Mouse (Mus musculus) ovary, adult 18-20 months (tissue): ENCODE measurements around the gene Arvcf.
A peak's percentile ranks its signal among the peaks of the same experiment; 100 is the strongest.

Source experiments
- DNase-seq: peaks from one replicate; pipeline ENCODE4 v3.0.0; 2022; ENCODE audit warnings: low spot score, mixed read lengths

The Arvcf gene

GRCm38 (mm10) chr16:18430641-18431212, 82.7 kb downstream of the Arvcf start:
- no peak for DNase-seq

GRCm38 (mm10) chr16:18433341-18433920, 85.4 kb downstream of the Arvcf start:
- DNase-seq = no peak

- no peak for DNase-seq
Measured at GRCm38 (mm10) chr16:18436128-18436527, 88.1 kb downstream of the Arvcf start.

GRCm38 (mm10) chr16:18443385-18443841, 95.4 kb downstream of the Arvcf start:
- peak; percentile 71 for DNase-seq

GRCm38 (mm10) chr16:18447243-18447642, 99.3 kb downstream of the Arvcf start:
- no peak for DNase-seq

GRCm38 (mm10) chr16:18448104-18448503, 100.1 kb downstream of the Arvcf start:
- no peak for DNase-seq

- no peak for DNase-seq
Measured at GRCm38 (mm10) chr16:18449005-18449404, 101.0 kb downstream of the Arvcf start.

- peak; percentile 16 for DNase-seq
Measured at GRCm38 (mm10) chr16:18451486-18452181, 103.7 kb downstream of the Arvcf start.

- DNase-seq = no peak
Measured at GRCm38 (mm10) chr16:18452361-18452862, 104.4 kb downstream of the Arvcf start.

GRCm38 (mm10) chr16:18453846-18454245, 105.9 kb downstream of the Arvcf start:
- DNase-seq = no peak

GRCm38 (mm10) chr16:18455407-18455806, 107.4 kb downstream of the Arvcf start:
- no peak for DNase-seq
